Mouse (Mus musculus) heart, embryonic 14.5 days (tissue): ENCODE results near the gene Mcm3. TPM values are rescaled to one million over a fixed set of nuclear protein-coding genes. Genes with fewer than 3 reads are reported as not detected.

ENCODE experiments used
- ATAC-seq: fragments of 200-750 bp; cut with Nextera tagmentation; 2 replicates; pipeline ENCODE4 v1.8.0; 2017; ENCODE audit warnings: low read depth, moderate TSS enrichment; ENCODE audit not compliant: insufficient number of reproducible peaks, insufficient read depth, low FRiP score
- H3K27ac ChIP-seq, 2 experiments: fragments of 200-500 bp in 1 of 2; fragments of 300-500 bp in 1 of 2; sonication (generic) in 1 of 2; replicated peaks in 1 of 2; 2 replicates each; pipeline ENCODE4 v1.5.1; 2012 to 2014; ENCODE audit warnings: low read depth in 2 of 2, low read length in 2 of 2, control low read depth in 1 of 2, mild to moderate bottlenecking in 1 of 2, mixed read lengths in 1 of 2; ENCODE audit not compliant: control insufficient read depth in 1 of 2, insufficient read depth in 1 of 2
- H3K27me3 ChIP-seq: fragments of 300-500 bp; sonication (generic); 2 replicates; pipeline ENCODE4 v1.6.1; 2014; ENCODE audit warnings: mild to moderate bottlenecking, low read length, control low read depth; ENCODE audit not compliant: control insufficient read depth, insufficient read depth
- H3K36me3 ChIP-seq: fragments of 300-500 bp; sonication (generic); 2 replicates; pipeline ENCODE4 v1.6.1; 2014; ENCODE audit warnings: mild to moderate bottlenecking, control low read depth, low read length, mixed read lengths; ENCODE audit not compliant: control insufficient read depth, insufficient read depth
- H3K4me1 ChIP-seq, 2 experiments: fragments of 200-500 bp in 1 of 2; fragments of 300-500 bp in 1 of 2; sonication (generic) in 1 of 2; 2 replicates each; pipeline ENCODE4 v1.6.1; 2012 to 2014; ENCODE audit warnings: low read length in 2 of 2, control low read depth in 1 of 2, mixed read lengths in 1 of 2; ENCODE audit not compliant: control insufficient read depth in 2 of 2, insufficient read depth in 2 of 2
- H3K4me2 ChIP-seq: fragments of 300-500 bp; sonication (generic); 2 replicates; pipeline ENCODE4 v1.6.1; 2014; ENCODE audit warnings: mild to moderate bottlenecking, low read length
- H3K4me3 ChIP-seq, 2 experiments: fragments of 200-500 bp in 1 of 2; fragments of 300-500 bp in 1 of 2; sonication (generic) in 1 of 2; 2 replicates each; pipeline ENCODE4 v1.5.1; 2012 to 2014; ENCODE audit warnings: low read length in 2 of 2, mild to moderate bottlenecking in 2 of 2, control low read depth in 1 of 2, low read depth in 1 of 2, moderate library complexity in 1 of 2; ENCODE audit not compliant: control insufficient read depth in 1 of 2, insufficient read depth in 1 of 2
- H3K9ac ChIP-seq: fragments of 300-500 bp; sonication (generic); 2 replicates; pipeline ENCODE4 v1.6.1; 2014; ENCODE audit warnings: mild to moderate bottlenecking, low read length
- H3K9me3 ChIP-seq: fragments of 300-500 bp; sonication (generic); 2 replicates; pipeline ENCODE4 v1.6.1; 2016; ENCODE audit warnings: low read length, control low read depth; ENCODE audit not compliant: control insufficient read depth
- WGBS: fragments of 180-500 bp; shearing (Covaris S2); extraction: QIAGEN DNeasy Blood & Tissue Kit; methylation state at CpG from one replicate; pipeline ENCODE4 v1.1.7; 2014; 5-methylcytosine and 5-hydroxymethylcytosine counted together
- polyA plus RNA-seq: library from polyadenylated mRNA; unstranded; fragments of >200 nt; fragmentation: Nextera tagmentation; extraction: Ambion mirVana; gene quantifications from 2 replicates; pipeline ENCODE4 v1.2.1, GENCODE M21; 2014

Gene Mcm3
- polyA plus RNA-seq, 1 experiment from 2014 or later, result 85.2 TPM

DNA sequence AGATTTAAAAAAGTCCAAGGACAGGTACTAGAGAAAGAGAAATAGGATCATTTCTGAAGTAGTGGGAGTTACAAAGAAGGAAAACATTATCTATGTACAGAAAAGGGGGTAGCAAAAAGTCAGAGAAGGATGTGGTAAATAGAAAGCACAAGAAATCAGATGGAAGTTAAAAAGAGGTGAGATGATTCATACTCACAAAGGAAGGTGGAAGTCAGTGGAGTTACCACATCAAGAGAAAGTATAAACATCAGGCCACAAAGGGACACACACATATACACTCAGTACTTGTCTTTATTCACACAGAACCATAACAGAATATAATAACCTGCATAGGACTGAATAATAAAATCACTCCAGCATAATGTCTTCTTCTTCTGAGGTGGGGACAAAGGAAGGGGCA, 4.9 kb upstream of the Mcm3 start:
- H3K4me1 ChIP-seq, result no peaks in the 10 kb centered on the region
- H3K4me3 ChIP-seq, result no peak overlapping the region
- H3K9me3 ChIP-seq, result no peaks in the 10 kb centered on the region
- no peak overlapping the region for H3K9ac ChIP-seq
- H3K27me3 ChIP-seq, result no peaks in the 10 kb centered on the region
- no peak overlapping the region for H3K4me2 ChIP-seq
- H3K27ac ChIP-seq, result no peak overlapping the region
- no peaks in the 10 kb centered on the region for H3K36me3 ChIP-seq
- no peak for ATAC-seq

DNA sequence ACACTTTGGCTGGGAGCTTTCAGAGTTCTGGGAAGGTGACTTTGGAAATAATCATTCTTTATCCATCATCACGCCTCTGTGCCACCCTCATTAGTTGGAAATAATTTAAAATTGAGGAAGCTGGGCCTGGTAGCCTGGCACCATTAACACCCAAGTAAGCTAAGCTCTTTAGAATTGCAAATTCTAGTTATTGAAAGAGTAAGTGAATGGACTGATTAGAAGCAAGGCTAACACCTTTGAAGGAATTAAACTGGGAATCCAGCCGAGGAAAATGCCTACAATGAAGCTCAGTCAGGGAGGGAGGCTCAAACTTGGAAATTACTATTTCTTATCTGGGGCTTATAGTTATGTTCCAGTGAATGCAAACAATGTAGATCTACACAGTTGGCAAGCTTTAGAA, 3.8 kb upstream of the Mcm3 start:
- no peak for ATAC-seq
- Histone ChIP-seq H3K27me3 (no peaks in the 10 kb centered on the region), H3K4me3 (no peak overlapping the region), H3K27ac (no peak overlapping the region), H3K4me2 (no peak overlapping the region), H3K9me3 (no peaks in the 10 kb centered on the region), H3K4me1 (no peaks in the 10 kb centered on the region), H3K36me3 (no peaks in the 10 kb centered on the region), H3K9ac (no peak overlapping the region)
- WGBS, result 56% methylated on average over 2 of the region's 2 CpGs

DNA sequence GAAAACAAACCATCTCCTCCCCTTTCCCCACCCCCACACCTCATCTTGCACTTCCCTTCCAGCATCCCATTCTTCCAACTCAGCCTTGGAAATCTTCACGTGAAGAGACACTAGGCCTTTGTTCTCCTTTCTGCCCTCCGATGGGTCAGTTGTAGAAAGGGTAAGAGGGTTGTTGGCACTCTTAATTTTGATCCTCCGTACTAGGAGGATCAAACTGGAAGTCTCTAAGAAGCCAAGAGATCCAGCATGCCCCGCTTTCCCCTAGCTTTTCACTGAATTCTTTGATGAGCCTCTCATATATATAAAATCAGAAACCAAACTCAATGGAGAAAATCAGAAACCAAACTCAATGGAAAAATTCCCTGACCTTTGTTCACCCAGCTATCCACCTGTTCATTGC, 3.4 kb upstream of the Mcm3 start:
- ATAC-seq, result no peak
- Histone ChIP-seq H3K4me1 (peaks cover 0 to 4% of the 10 kb centered on the region in 2 experiments; a peak in 2 of 4 replicates), H3K27ac (no peak overlapping the region), H3K4me2 (no peak overlapping the region), H3K9ac (no peak overlapping the region), H3K36me3 (no peaks in the 10 kb centered on the region), H3K4me3 (no peak overlapping the region), H3K27me3 (no peaks in the 10 kb centered on the region), H3K9me3 (no peaks in the 10 kb centered on the region)
- 63% methylated on average over 4 of the region's 4 CpGs for WGBS

DNA sequence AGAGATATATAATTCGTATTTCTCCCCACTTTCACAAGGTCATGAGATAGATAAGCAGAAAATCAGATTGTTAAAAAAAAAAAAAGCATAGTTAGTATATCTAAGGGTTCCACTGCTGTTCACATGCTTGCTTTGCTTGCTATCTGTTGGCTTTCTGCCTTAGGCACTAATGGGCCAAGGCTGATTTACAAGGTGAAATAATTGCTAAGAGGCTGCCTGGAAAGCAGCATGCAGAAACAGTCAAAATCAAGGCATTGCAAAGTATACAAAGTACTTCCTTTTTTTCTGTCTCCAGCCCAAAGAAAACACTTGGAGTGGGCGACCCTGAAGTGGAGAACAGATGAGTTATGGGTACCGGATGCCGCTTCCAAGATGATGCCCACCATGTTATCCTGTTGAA, 847 bp upstream of the Mcm3 start:
- H3K36me3 ChIP-seq, result peaks cover 21% of the 10 kb centered on the region
- no peak overlapping the region for H3K4me2 ChIP-seq
- H3K4me1 ChIP-seq, result peaks cover 0 to 7% of the 10 kb centered on the region in 2 experiments; a peak in 2 of 4 replicates
- H3K27me3 ChIP-seq, result no peaks in the 10 kb centered on the region
- no peak overlapping the region for H3K9ac ChIP-seq
- no peak for ATAC-seq
- no peak overlapping the region for H3K27ac ChIP-seq
- no peaks in the 10 kb centered on the region for H3K9me3 ChIP-seq
- WGBS, result 76% methylated on average over 4 of the region's 4 CpGs
- H3K4me3 ChIP-seq, result no peak overlapping the region

DNA sequence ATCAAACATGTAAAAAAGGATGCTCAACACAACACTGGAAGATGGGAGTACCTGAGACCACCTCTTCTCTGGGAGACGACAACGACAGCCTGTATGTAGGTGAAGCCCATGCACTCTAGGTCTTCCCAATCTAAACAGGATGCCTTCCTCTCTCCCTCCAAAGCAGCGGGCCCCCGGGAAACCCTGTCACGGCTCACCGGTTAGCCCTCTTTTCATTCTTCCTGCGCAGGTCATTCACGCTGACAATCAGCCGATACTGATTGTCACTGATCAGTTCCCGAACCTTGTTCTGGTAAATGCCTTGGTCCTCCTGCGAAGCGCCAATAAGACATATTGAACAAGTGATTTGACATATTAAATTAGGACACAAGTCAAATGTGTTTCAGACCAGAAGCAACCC, 2.5 kb downstream of the Mcm3 start:
- no peaks in the 10 kb centered on the region for H3K27me3 ChIP-seq
- H3K4me3 ChIP-seq, result no peak overlapping the region
- H3K4me2 ChIP-seq, result no peak overlapping the region; the same call in 1 of the 2 replicates
- WGBS, result 78% methylated on average over 12 of the region's 12 CpGs
- H3K9ac ChIP-seq, result no peak overlapping the region
- ATAC-seq, result no peak
- H3K9me3 ChIP-seq, result no peaks in the 10 kb centered on the region
- no peak overlapping the region for H3K27ac ChIP-seq
- H3K4me1 ChIP-seq, result peaks cover 0 to 7% of the 10 kb centered on the region in 2 experiments; a peak in 2 of 4 replicates
- H3K36me3 ChIP-seq, result peaks cover 54% of the 10 kb centered on the region

DNA sequence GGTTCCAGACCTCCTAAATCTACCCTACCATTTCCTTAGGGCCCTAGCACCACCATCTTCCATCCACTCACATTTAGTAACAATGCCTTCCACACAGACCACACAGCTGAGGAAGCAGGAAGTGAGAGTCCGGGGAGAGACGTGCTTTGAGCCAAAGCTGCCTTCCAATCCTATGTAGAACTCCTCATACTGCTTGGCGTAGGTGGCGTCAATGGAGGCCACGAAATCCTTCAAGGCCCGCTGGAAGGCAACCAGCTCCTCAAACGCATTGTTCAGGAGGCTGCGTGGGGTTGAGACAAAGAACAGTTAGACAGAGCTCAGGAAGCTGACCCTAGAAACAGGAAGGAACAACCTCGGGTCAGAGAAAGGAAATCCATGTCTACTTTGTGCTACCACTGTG, 2.9 kb downstream of the Mcm3 start:
- no peaks in the 10 kb centered on the region for H3K9me3 ChIP-seq
- H3K4me3 ChIP-seq, result no peak overlapping the region
- H3K36me3 ChIP-seq, result peaks cover 59% of the 10 kb centered on the region
- H3K27ac ChIP-seq, result no peak overlapping the region
- 81% methylated on average over 9 of the region's 9 CpGs for WGBS
- H3K27me3 ChIP-seq, result no peaks in the 10 kb centered on the region
- no peak overlapping the region for H3K4me2 ChIP-seq
- H3K9ac ChIP-seq, result no peak overlapping the region
- H3K4me1 ChIP-seq, result peaks cover 0 to 7% of the 10 kb centered on the region in 2 experiments; a peak in 2 of 4 replicates
- no peak for ATAC-seq

DNA sequence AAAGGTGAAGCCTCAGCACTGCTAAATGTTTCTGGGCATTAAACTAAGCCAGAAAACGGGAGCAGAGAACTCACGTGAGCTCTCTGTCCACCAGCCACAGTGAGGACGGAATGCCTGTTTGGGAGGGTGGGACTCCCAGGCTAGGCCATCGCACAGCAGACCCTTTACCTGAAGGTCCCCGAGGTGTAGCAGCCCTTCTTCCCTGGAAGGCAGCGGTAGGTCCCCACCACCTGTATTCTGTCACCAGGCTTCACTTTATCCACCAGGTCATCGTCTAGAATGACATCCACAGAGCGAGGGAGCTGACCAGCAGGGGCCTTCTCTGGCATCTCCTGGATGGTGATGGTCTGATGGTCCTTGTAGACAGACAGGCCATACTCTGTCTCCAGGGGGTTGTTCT, 5.6 kb downstream of the Mcm3 start:
- Histone ChIP-seq H3K9ac (no peak overlapping the region), H3K4me3 (no peak overlapping the region), H3K36me3 (peaks cover 85% of the 10 kb centered on the region), H3K27me3 (no peaks in the 10 kb centered on the region), H3K4me1 (peaks cover 0 to 7% of the 10 kb centered on the region in 2 experiments; a peak in 2 of 4 replicates), H3K27ac (no peak overlapping the region), H3K4me2 (no peak overlapping the region), H3K9me3 (no peaks in the 10 kb centered on the region)
- ATAC-seq, result no peak
- 86% methylated on average over 8 of the region's 8 CpGs for WGBS

DNA sequence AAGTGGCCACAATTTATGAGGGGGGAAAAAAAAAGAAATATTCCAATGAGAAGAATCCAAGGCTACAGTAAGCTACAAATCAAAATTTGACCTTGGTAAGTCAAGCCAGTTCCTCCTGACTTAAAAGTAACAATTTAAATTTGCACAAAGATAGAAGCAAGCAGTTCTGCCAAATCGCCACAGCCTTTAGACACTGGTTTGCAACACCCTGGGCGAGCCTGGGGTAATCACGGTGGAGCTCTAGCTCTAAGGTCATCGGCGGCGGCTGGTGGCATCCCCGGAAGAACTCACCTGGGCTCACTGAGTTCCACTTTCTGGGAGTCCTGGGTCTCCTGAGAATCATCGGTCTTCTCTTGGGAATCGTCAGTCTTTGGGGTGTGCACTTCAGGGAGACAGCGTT, 15.6 kb downstream of the Mcm3 start:
- no peak overlapping the region for H3K9ac ChIP-seq
- no peak overlapping the region for H3K4me3 ChIP-seq
- H3K9me3 ChIP-seq, result no peaks in the 10 kb centered on the region
- no peaks in the 10 kb centered on the region for H3K27me3 ChIP-seq
- no peaks in the 10 kb centered on the region for H3K4me1 ChIP-seq
- ATAC-seq, result no peak
- H3K4me2 ChIP-seq, result no peak overlapping the region
- no peak overlapping the region for H3K27ac ChIP-seq
- 93% methylated on average over 10 of the region's 10 CpGs for WGBS
- peaks cover 95% of the 10 kb centered on the region for H3K36me3 ChIP-seq
